In genomic region chr19:52922678-52923495, GRCm38 (mm10) we compare ENCODE assay signal across 7 mouse cellular contexts.
DNase-seq lines count a peak whose midpoint lies in the region; ATAC-seq lines count a peak whose summit lies in the region.

No protein-coding gene starts in this region.

- no peaks in the 10 kb centered on the region for H3K36me3 ChIP-seq in limb, embryonic 10.5 days
- no peaks in the 10 kb centered on the region for H3K36me3 ChIP-seq in midbrain, embryonic 11.5 days (ENCODE audit: control insufficient read depth, insufficient read depth, low read length)
- no peaks in the 10 kb centered on the region for H3K36me3 ChIP-seq in stomach, embryonic 15.5 days

- peak; percentile 5 for DNase-seq in adrenal gland, adult 8-10 months
- DNase-seq in gastrocnemius, postnatal 4 days (ENCODE audit: low spot score in 2 of 2): peak; percentile 25 to 64
- DNase-seq in kidney, adult 18-20 months: peak; percentile 54
- DNase-seq in limb, embryonic 10.5 days (ENCODE audit: low spot score): peak; percentile 73
- peak; percentile 93 for DNase-seq in midbrain, embryonic 11.5 days (ENCODE audit: low spot score, missing footprints)

- H3K9me3 ChIP-seq in limb, embryonic 10.5 days (replicated peaks): no peaks in the 10 kb centered on the region
- no peaks in the 10 kb centered on the region for H3K9me3 ChIP-seq in midbrain, embryonic 11.5 days (ENCODE audit: control insufficient read depth, low read length)
- H3K9me3 ChIP-seq in stomach, embryonic 15.5 days: no peaks in the 10 kb centered on the region

- 15% methylated on average over 25 of the region's 25 CpGs for WGBS in limb, embryonic 10.5 days
- 13% methylated on average over 25 of the region's 25 CpGs for WGBS in midbrain, embryonic 11.5 days
- 13% methylated on average over 25 of the region's 25 CpGs for WGBS in stomach, embryonic 15.5 days

- ATAC-seq in common myeloid progenitor, adult 5-6 weeks (replicated peaks; ENCODE audit: low read depth, poor library complexity, severe bottlenecking): peak; percentile 81
- peak; percentile 85 for ATAC-seq in midbrain, embryonic 11.5 days (ENCODE audit: low FRiP score)
- ATAC-seq in stomach, embryonic 15.5 days (ENCODE audit: insufficient read depth, low FRiP score, low read depth): no peak; the same call in 1 of the 2 replicates

- H3K9ac ChIP-seq in midbrain, embryonic 11.5 days (ENCODE audit: low read length): peak overlapping the region; percentile 32
- H3K9ac ChIP-seq in stomach, embryonic 15.5 days: no peak overlapping the region

- no peak overlapping the region for H3K27ac ChIP-seq in limb, embryonic 10.5 days
- no peak overlapping the region for H3K27ac ChIP-seq in midbrain, embryonic 11.5 days (ENCODE audit: low read depth, low read length)
- H3K27ac ChIP-seq in stomach, embryonic 15.5 days: no peak overlapping the region

- H3K4me2 ChIP-seq in midbrain, embryonic 11.5 days: peak overlapping the region; percentile 42
- peak overlapping the region; percentile 46 for H3K4me2 ChIP-seq in stomach, embryonic 15.5 days

- H3K27me3 ChIP-seq in limb, embryonic 10.5 days (ENCODE audit: low read depth, poor library complexity, severe bottlenecking): no peaks in the 10 kb centered on the region
- no peaks in the 10 kb centered on the region for H3K27me3 ChIP-seq in midbrain, embryonic 11.5 days (ENCODE audit: control insufficient read depth, insufficient read depth, low read length)
- H3K27me3 ChIP-seq in stomach, embryonic 15.5 days (replicated peaks): no peaks in the 10 kb centered on the region

- H3K4me1 ChIP-seq in limb, embryonic 10.5 days: no peaks in the 10 kb centered on the region
- H3K4me1 ChIP-seq in midbrain, embryonic 11.5 days (ENCODE audit: control insufficient read depth, insufficient read depth, low read length): no peaks in the 10 kb centered on the region
- H3K4me1 ChIP-seq in stomach, embryonic 15.5 days: no peaks in the 10 kb centered on the region; the same call in 1 of the 2 replicates

- H3K4me3 ChIP-seq in limb, embryonic 10.5 days: peak overlapping the region; percentile 34; the same call in 1 of the 2 replicates
- H3K4me3 ChIP-seq in midbrain, embryonic 11.5 days (ENCODE audit: low read depth, low read length): no peak overlapping the region; the same call in 1 of the 2 replicates
- no peak overlapping the region for H3K4me3 ChIP-seq in stomach, embryonic 15.5 days (replicated peaks)

Comparison
In these comparisons a context has a peak if more than half of its experiments do, and no peak if none do; other contexts are left out.
1. DNase-seq: peak in every context shown above with its lines; median percentile 93 in midbrain, embryonic 11.5 days; 73 in limb, embryonic 10.5 days; 54 in kidney, adult 18-20 months; 44 in gastrocnemius, postnatal 4 days; 5 in adrenal gland, adult 8-10 months.